18 mouse cellular contexts compared by ENCODE assay signal in the genomic region with DNA sequence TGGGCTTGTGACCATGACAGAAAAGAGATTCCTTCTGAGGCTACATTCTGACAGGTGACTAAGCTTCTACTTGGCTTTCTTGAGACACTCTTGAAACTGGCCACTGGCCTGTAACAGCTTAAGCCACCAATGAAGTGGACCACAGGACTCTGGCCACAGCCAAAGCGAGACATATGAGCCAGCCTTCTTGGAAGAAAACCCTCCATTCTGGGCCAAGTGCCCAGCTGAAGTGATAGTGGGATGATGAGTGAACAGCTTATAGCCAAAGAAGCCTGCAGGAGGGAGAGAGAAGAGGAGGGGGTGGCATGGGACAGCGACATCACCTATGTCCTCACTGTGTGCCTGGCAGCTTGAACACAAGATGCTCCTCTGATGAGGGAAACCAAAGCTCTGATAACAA.
"Had no signal": no experiment of that assay in that cellular context is flagged by ENCODE, and none has a peak within 500 bp of the region (broad histone marks: within the 10 kb centered on the region; RNA-seq: fewer than 3 reads in every experiment).

No protein-coding gene starts in this region.

- ATAC-seq: midbrain, embryonic 13.5 days; midbrain, embryonic 15.5 days had no signal

- H3K4me2 ChIP-seq: lung, embryonic 14.5 days; midbrain, embryonic 13.5 days; midbrain, embryonic 15.5 days; neural tube, embryonic 13.5 days; neural tube, embryonic 15.5 days had no signal

- DNase-seq: lung, adult 18-20 months; lung, embryonic 14.5 days; lung, postnatal 10 days; lung, postnatal 4 days; retina, postnatal 1 day; right cerebral cortex, adult 18-20 months; right cerebral cortex, postnatal 25 days; right cerebral cortex, postnatal 4 days; spleen, adult 18-20 months; thymus, adult 18-20 months; thymus, postnatal 14 days; thymus, postnatal 36 days had no signal

- H3K4me3 ChIP-seq: midbrain, embryonic 10.5 days; midbrain, embryonic 13.5 days; midbrain, embryonic 15.5 days; myocyte; neural tube, embryonic 13.5 days; neural tube, embryonic 15.5 days had no signal

- H3K4me1 ChIP-seq: midbrain, embryonic 15.5 days; neural tube, embryonic 15.5 days had no signal

- H3K9ac ChIP-seq: lung, embryonic 14.5 days; midbrain, embryonic 13.5 days; midbrain, embryonic 15.5 days; neural tube, embryonic 13.5 days; neural tube, embryonic 15.5 days had no signal

- H3K9me3 ChIP-seq: midbrain, embryonic 10.5 days; midbrain, embryonic 15.5 days; neural tube, embryonic 15.5 days had no signal

- H3K27ac ChIP-seq: midbrain, embryonic 10.5 days; midbrain, embryonic 13.5 days; midbrain, embryonic 15.5 days; neural tube, embryonic 13.5 days; neural tube, embryonic 15.5 days had no signal

- H3K27me3 ChIP-seq: neural tube, embryonic 13.5 days; neural tube, embryonic 15.5 days had no signal

- H3K36me3 ChIP-seq: midbrain, embryonic 10.5 days; midbrain, embryonic 13.5 days; midbrain, embryonic 15.5 days; neural tube, embryonic 13.5 days; neural tube, embryonic 15.5 days had no signal
